Mouse (Mus musculus) olfactory bulb, adult 2 months (tissue): ENCODE data around the gene Dstyk.
"Not testable (repeated sequence)": the region's sequence is repeated elsewhere in the genome, so short reads cannot be mapped to it uniquely, and the experiment has no call there.

Experiments
- CTCF ChIP-seq: fragments of 200-500 bp; IDR thresholded peaks from 2 replicates; pipeline ENCODE4 v1.5.1; 2012; ENCODE audit warnings: low read depth, mild to moderate bottlenecking, low read length, moderate library complexity; ENCODE audit not compliant: insufficient read depth
- POLR2A ChIP-seq: fragments of 200-500 bp; IDR thresholded peaks from 2 replicates; pipeline ENCODE4 v1.6.1; 2012; ENCODE audit warnings: mild to moderate bottlenecking, low read depth, low read length, moderate library complexity; ENCODE audit not compliant: insufficient read depth

- TF ChIP-seq CTCF, POLR2A: not testable (repeated sequence)
Measured at GRCm38 (mm10) chr1:132470031-132470430, 52.7 kb downstream of the Dstyk start.
